Mouse (Mus musculus): ENCODE data around the gene Hspa12a.

Hspa12a gene

GRCm38 (mm10) chr19:58942841-58943828 lies at the start of gene Hspa12a, which contains the start of gene Eno4:
Hspa12a (minus strand) TSS chr19:58943654.
Eno4 (plus strand) TSS chr19:58943425.
- peak; percentile 95 for DNase-seq (ENCODE audit: extremely low read depth, insufficient read length, low spot score)

- no peak for DNase-seq (ENCODE audit: extremely low read depth, insufficient read length, low spot score)
Observed at GRCm38 (mm10) chr19:58981571-58981970, 38.1 kb upstream of the Hspa12a start.

- DNase-seq (ENCODE audit: extremely low read depth, insufficient read length, low spot score): no peak
Observed at GRCm38 (mm10) chr19:58980056-58980440, 36.6 kb upstream of the Hspa12a start.

- peak; percentile 28 for DNase-seq (ENCODE audit: extremely low read depth, insufficient read length, low spot score)
Observed at GRCm38 (mm10) chr19:58979436-58980055, 36.1 kb upstream of the Hspa12a start.

GRCm38 (mm10) chr19:58978401-58979171 lies 35.1 kb upstream of the Hspa12a start:
- DNase-seq (ENCODE audit: extremely low read depth, insufficient read length, low spot score): peak; percentile 74

- no peak for DNase-seq (ENCODE audit: extremely low read depth, insufficient read length, low spot score)
Observed at GRCm38 (mm10) chr19:58975216-58975863, 31.9 kb upstream of the Hspa12a start.

GRCm38 (mm10) chr19:58974126-58974525 lies 30.7 kb upstream of the Hspa12a start:
- no peak for DNase-seq (ENCODE audit: extremely low read depth, insufficient read length, low spot score)

GRCm38 (mm10) chr19:58970826-58971225 lies 27.4 kb upstream of the Hspa12a start:
- no peak for DNase-seq (ENCODE audit: extremely low read depth, insufficient read length, low spot score)

GRCm38 (mm10) chr19:58968731-58969506 lies 25.5 kb upstream of the Hspa12a start:
- no peak for DNase-seq (ENCODE audit: extremely low read depth, insufficient read length, low spot score)

GRCm38 (mm10) chr19:58963011-58963410 lies 19.6 kb upstream of the Hspa12a start:
- no peak for DNase-seq (ENCODE audit: extremely low read depth, insufficient read length, low spot score)

- DNase-seq (ENCODE audit: extremely low read depth, insufficient read length, low spot score): no peak
Observed at GRCm38 (mm10) chr19:58954779-58955178, 11.3 kb upstream of the Hspa12a start.

GRCm38 (mm10) chr19:58952236-58952635 lies 8.8 kb upstream of the Hspa12a start:
- DNase-seq (ENCODE audit: extremely low read depth, insufficient read length, low spot score): no peak

- DNase-seq (ENCODE audit: extremely low read depth, insufficient read length, low spot score): no peak
Observed at GRCm38 (mm10) chr19:58951521-58951920, 8.1 kb upstream of the Hspa12a start.

- no peak for DNase-seq (ENCODE audit: extremely low read depth, insufficient read length, low spot score)
Observed at GRCm38 (mm10) chr19:58945959-58946358, 2.5 kb upstream of the Hspa12a start.

- no peak for DNase-seq (ENCODE audit: extremely low read depth, insufficient read length, low spot score)
Observed at GRCm38 (mm10) chr19:58933062-58933461, 10.4 kb downstream of the Hspa12a start.

GRCm38 (mm10) chr19:58931081-58931800 lies 12.2 kb downstream of the Hspa12a start:
- DNase-seq (ENCODE audit: extremely low read depth, insufficient read length, low spot score): no peak

GRCm38 (mm10) chr19:58919148-58919547 lies 24.3 kb downstream of the Hspa12a start:
- no peak for DNase-seq (ENCODE audit: extremely low read depth, insufficient read length, low spot score)

GRCm38 (mm10) chr19:58918597-58918996 lies 24.9 kb downstream of the Hspa12a start:
- no peak for DNase-seq (ENCODE audit: extremely low read depth, insufficient read length, low spot score)

- no peak for DNase-seq (ENCODE audit: extremely low read depth, insufficient read length, low spot score)
Observed at GRCm38 (mm10) chr19:58913301-58913700, 30.2 kb downstream of the Hspa12a start.

All from 3134 (cell line).